Mouse (Mus musculus) telencephalon, adult 2 months (tissue): ENCODE results near the gene Tomm20.
"Not testable (repeated sequence)": the region's sequence is repeated elsewhere in the genome, so short reads cannot be mapped to it uniquely, and the experiment has no call there.

Experiments used
- DNase-seq: peaks from one replicate; pipeline ENCODE4 v3.0.0-alpha.2; 2011; ENCODE audit warnings: low read depth, low spot score

Tomm20 gene

GRCm38 (mm10) chr8:126919255-126919654 is 26.4 kb downstream of the Tomm20 start:
- DNase-seq, result no peak

GRCm38 (mm10) chr8:126918356-126918755 is 27.3 kb downstream of the Tomm20 start:
- no peak for DNase-seq

- DNase-seq, result no peak
Observed at GRCm38 (mm10) chr8:126917179-126917905, 28.3 kb downstream of the Tomm20 start.

DNA sequence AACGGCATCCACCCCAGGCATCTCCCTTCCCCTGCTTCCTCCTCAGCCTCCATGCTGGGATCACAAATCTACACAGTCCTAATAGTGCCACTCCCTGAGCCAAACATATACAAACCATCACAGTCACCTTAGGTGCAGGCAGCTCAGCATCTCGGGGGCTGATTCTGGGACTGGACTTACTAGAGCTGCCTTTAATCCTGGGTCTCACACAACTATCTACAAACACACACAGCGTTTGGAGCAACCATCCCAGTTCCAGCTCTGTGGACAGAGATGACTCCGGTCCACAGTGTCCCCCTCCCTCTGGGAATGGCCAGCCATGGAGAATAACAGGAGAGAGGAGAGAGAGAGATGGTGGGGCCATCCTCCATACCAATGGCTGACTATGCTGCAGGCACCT is 29.0 kb downstream of the Tomm20 start:
- no peak for DNase-seq

- DNase-seq, result no peak
Observed at GRCm38 (mm10) chr8:126914609-126915375, 30.9 kb downstream of the Tomm20 start.

- DNase-seq, result not testable (repeated sequence)
Observed at GRCm38 (mm10) chr8:126914107-126914490, 31.5 kb downstream of the Tomm20 start.

DNA sequence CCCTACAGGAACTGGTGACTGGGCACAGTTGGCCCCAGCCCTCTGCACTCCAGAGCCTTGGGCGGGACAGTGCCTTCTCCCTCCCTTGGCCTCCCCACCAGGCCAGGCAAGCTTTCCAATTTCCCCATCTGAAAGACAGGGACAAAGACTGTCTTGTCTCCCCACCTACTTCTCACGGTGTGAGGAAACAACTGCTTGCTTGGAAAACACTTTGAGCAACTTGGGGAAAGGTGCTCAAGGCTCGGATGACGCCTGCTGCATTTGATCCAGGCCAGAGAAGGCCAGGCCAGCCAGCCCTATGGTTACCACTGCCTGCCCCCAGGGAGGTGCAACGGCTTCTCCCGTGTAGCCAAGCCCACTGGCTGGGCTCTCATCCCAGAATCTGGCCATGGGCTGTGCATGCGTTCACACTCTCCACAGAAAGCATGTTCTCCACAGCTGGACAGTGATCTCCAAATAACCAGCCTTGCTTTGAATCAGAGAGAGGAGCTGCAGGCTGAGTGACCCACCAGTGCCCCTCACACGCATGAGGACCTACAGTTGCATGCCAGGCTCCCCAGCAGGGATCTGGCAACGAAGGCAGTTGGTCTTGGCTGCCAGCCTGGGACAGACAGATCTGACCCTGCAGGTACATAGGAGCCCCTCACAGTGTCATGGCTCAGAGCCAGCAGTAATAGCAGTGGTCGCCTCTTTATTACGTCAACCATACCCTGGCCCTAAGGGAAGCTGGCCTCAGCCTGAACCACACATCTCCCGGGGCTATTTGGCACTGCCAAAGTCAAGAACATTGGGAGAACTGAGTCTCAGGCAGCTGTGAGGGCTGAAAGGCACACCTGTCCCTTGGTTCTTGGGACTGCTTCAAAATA is 32.2 kb downstream of the Tomm20 start:
- DNase-seq, result no peak

DNA sequence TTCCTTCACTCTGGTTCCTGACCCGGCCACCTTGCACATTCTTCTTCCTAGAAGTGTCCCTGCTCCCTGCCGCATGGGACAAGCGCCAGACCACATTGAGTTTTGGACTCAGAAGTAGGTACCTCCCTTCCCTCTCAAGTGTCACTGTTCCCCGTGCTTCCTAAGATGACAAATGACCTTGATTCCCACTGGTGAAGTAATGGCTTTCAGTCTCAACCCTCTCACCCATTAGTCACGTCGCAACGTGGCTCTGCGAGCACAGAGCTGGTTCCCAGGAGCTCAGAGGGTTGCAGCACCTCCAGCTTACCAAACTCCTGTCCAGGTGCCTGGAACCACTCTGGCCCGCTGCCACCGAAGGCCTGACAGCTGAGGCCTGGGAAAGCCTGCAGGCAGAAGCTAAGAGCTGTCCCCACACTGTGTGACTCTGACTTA is 36.3 kb downstream of the Tomm20 start:
- DNase-seq, result no peak

GRCm38 (mm10) chr8:126908805-126909204 is 36.8 kb downstream of the Tomm20 start:
- DNase-seq, result no peak

- no peak for DNase-seq
Observed at GRCm38 (mm10) chr8:126907968-126908367, 37.7 kb downstream of the Tomm20 start.

DNA sequence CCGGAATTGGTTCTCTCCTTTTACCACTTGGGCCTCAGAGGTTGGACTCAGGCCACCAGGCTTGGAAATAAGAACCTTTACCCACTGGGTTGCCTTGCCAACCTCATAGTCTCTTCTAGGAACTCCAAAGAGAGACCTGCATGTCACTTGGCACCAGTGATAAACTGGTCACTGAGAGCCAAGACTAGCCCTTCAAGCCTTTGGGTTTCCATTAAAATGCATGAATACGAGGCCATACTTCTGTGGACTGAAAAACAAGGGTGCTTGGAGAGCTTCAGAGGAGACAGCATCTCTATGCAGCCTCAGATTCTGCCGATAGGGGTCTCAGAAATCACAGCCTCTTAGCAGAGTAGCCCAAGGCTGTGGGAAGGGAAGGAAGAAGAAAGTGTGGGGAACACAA is 38.3 kb downstream of the Tomm20 start:
- no peak for DNase-seq

GRCm38 (mm10) chr8:126905387-126905786 is 40.3 kb downstream of the Tomm20 start:
- DNase-seq, result no peak

GRCm38 (mm10) chr8:126903927-126904326 is 41.7 kb downstream of the Tomm20 start:
- DNase-seq, result no peak

DNA sequence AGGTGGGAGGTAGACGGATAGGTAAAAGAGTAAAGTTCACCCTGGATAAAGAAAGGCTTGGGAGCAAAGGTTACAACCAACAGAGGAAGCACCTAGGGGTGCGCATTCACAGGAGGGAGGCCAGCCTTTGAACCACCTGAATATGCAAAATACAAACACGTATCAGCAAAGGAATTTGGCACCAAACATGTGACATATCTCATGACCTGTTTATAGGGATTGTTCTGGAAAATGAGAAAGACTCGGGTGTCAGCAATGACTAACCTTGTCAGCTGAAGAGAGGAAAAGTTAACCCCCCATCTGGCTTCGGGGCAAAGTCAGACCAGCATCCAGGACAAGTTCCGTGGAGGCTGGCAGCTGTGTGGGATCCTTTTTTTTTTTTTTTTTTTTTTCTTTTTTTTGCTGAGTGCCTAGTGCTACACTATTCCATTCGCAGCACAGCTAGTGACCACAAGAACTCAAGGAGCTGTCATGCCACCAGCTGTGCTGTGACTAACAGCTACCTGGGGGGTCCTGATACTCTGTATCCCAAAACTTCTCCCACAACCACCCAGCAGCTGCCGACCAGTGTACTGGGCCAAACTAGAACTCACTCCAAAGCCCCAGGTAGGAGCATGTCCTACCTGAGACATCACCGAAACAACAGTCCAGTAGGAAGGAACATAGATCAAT is 42.3 kb downstream of the Tomm20 start:
- DNase-seq, result no peak

GRCm38 (mm10) chr8:126901612-126902011 is 44.0 kb downstream of the Tomm20 start:
- DNase-seq, result no peak

GRCm38 (mm10) chr8:126901049-126901448 is 44.6 kb downstream of the Tomm20 start:
- no peak for DNase-seq

DNA sequence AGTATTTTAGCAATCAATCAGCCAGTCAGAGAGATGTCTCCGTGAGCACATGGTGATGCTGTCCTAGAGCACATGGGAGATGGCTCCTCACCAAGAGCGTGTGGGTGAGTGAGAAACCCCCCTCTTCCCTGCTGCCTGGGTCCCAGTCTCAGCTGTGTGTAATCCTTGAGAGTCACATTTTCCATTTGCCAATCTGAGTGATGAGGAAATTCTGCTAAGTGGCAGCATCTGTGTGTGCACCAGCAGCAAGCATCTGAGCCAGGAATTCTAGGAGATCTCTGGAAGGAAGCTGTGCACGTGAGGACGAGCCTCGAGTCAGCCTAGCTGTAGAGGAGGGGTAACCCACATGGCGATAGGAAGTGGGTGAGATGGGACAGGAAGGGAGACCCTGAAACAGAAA is 50.5 kb downstream of the Tomm20 start:
- DNase-seq, result peak; percentile 87

GRCm38 (mm10) chr8:126887639-126888006 is 58.0 kb downstream of the Tomm20 start:
- no peak for DNase-seq

GRCm38 (mm10) chr8:126886741-126887638 is 58.7 kb downstream of the Tomm20 start:
- no peak for DNase-seq
